Mouse (Mus musculus): ENCODE results near the gene Atp5j. TPM values are rescaled to one million over a fixed set of nuclear protein-coding genes. Genes with fewer than 3 reads are reported as not detected.

Gene Atp5j
- total and polyA plus RNA-seq, 3 experiments = 665 to 1,909 (median 1,617) TPM

DNA sequence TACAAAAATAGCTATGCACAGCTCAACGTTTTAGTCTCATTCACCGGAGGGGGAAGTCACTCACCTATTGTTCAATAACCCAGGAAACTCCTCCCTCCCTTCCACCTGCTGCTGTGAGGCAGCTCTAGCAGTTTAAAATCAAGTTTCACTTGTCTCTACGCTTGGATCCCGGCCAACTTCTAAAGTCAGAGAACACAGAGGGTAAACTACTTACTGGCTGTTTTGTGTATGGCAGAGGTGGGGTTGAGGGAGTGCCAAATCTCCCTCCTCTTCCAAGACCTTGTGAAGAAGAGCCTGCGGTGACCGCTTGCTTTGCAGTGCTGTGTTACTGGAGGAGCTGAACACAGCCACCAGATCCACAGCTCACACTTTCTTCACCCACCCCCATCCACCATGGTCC lies 10.4 kb downstream of the Atp5j start:
- WGBS = 25% methylated on average over 6 of the region's 6 CpGs
- TF ChIP-seq POLR2A (IDR thresholded peaks at IDR 0.05; ENCODE audit: insufficient read depth, low read depth, low read length) (peak; percentile 72), EP300 (IDR thresholded peaks at IDR 0.05; ENCODE audit: insufficient read depth, low read depth, low read length) (peak; percentile 98), CTCF (IDR thresholded peaks at IDR 0.05) (no peak)
- intact Hi-C loops (cut with DNase I) = loop anchor here (2.0 kb wide), 1 partner anchor 22 kb away; no protein-coding TSS in a partner anchor
- Histone ChIP-seq H3K79me2 (replicated peaks; ENCODE audit: control insufficient read depth, insufficient read depth, low read length) (no peaks in the 10 kb centered on the region), H3K4me1 (ENCODE audit: control insufficient read depth, insufficient read depth, low read length) (peaks cover 13% of the 10 kb centered on the region), H3K36me3 (ENCODE audit: control insufficient read depth, insufficient read depth, low read length) (peaks cover 58% of the 10 kb centered on the region), H3K27me3 (ENCODE audit: control insufficient read depth, insufficient read depth, low read length) (no peaks in the 10 kb centered on the region), H3K9ac (ENCODE audit: low read depth, low read length) (no peak overlapping the region), H3K4me3 (no peak overlapping the region), H3K27ac (peak overlapping the region; percentile 76)
- peak; percentile 58 to 77 for DNase-seq

GRCm38 (mm10) chr16:84817423-84817822 lies 18.0 kb downstream of the Atp5j start:
- intact Hi-C loops (cut with DNase I) = loop anchor here (1.0 kb wide), 2 partner anchors 42 to 82 kb away; partner anchors contain the start of gene Mrpl39
- TF ChIP-seq EP300 (IDR thresholded peaks at IDR 0.05; ENCODE audit: insufficient read depth, low read depth, low read length) = no peak
- TF ChIP-seq CTCF (IDR thresholded peaks at IDR 0.05) = peak; percentile 90
- DNase-seq = no peak
- H3K36me3 ChIP-seq (ENCODE audit: control insufficient read depth, insufficient read depth, low read length) = peaks cover 10% of the 10 kb centered on the region
- H3K4me1 ChIP-seq (ENCODE audit: control insufficient read depth, insufficient read depth, low read length) = peaks cover 3% of the 10 kb centered on the region
- no peaks in the 10 kb centered on the region for H3K79me2 ChIP-seq (replicated peaks; ENCODE audit: control insufficient read depth, insufficient read depth, low read length)
- H3K4me3 ChIP-seq = no peak overlapping the region
- no peak overlapping the region for H3K9ac ChIP-seq (ENCODE audit: low read depth, low read length)
- H3K27me3 ChIP-seq (ENCODE audit: control insufficient read depth, insufficient read depth, low read length) = no peaks in the 10 kb centered on the region
- H3K27ac ChIP-seq = 0 out of 2 replicates have a peak overlapping the region, but pooled peaks have one; percentile 8
- WGBS = 31% methylated on average over 7 of the region's 7 CpGs

- TF ChIP-seq CTCF (IDR thresholded peaks at IDR 0.05) = no peak
- TF ChIP-seq EP300 (IDR thresholded peaks at IDR 0.05; ENCODE audit: insufficient read depth, low read depth, low read length) = no peak
- TF ChIP-seq POLR2A (IDR thresholded peaks at IDR 0.05; ENCODE audit: insufficient read depth, low read depth, low read length) = no peak
Observed at GRCm38 (mm10) chr16:84814511-84814910, 20.9 kb downstream of the Atp5j start.

GRCm38 (mm10) chr16:84813852-84814251 lies 21.6 kb downstream of the Atp5j start:
- DNase-seq = no peak
- TF ChIP-seq POLR2A (IDR thresholded peaks at IDR 0.05; ENCODE audit: insufficient read depth, low read depth, low read length) (no peak), CTCF (IDR thresholded peaks at IDR 0.05) (no peak), EP300 (IDR thresholded peaks at IDR 0.05; ENCODE audit: insufficient read depth, low read depth, low read length) (no peak)
- Histone ChIP-seq H3K36me3 (ENCODE audit: control insufficient read depth, insufficient read depth, low read length) (peaks cover 33% of the 10 kb centered on the region), H3K27me3 (ENCODE audit: control insufficient read depth, insufficient read depth, low read length) (no peaks in the 10 kb centered on the region), H3K9ac (ENCODE audit: low read depth, low read length) (no peak overlapping the region), H3K4me3 (no peak overlapping the region), H3K27ac (no peak overlapping the region), H3K4me1 (ENCODE audit: control insufficient read depth, insufficient read depth, low read length) (peaks cover 9% of the 10 kb centered on the region), H3K79me2 (replicated peaks; ENCODE audit: control insufficient read depth, insufficient read depth, low read length) (no peaks in the 10 kb centered on the region)
- 79% methylated on average over 8 of the region's 8 CpGs for WGBS
- intact Hi-C loops (cut with DNase I) = no loop called here

More at GRCm38 (mm10) chr16:84814511-84814910, 20.9 kb downstream of the Atp5j start:
- Histone ChIP-seq H3K36me3 (ENCODE audit: control insufficient read depth, insufficient read depth, low read length) (peaks cover 33% of the 10 kb centered on the region), H3K27me3 (ENCODE audit: control insufficient read depth, insufficient read depth, low read length) (no peaks in the 10 kb centered on the region), H3K9ac (ENCODE audit: low read depth, low read length) (no peak overlapping the region), H3K27ac (no peak overlapping the region), H3K4me3 (no peak overlapping the region), H3K79me2 (replicated peaks; ENCODE audit: control insufficient read depth, insufficient read depth, low read length) (no peaks in the 10 kb centered on the region), H3K4me1 (ENCODE audit: control insufficient read depth, insufficient read depth, low read length) (peaks cover 9% of the 10 kb centered on the region)
- 59% methylated on average over 8 of the region's 8 CpGs for WGBS
- intact Hi-C loops (cut with DNase I) = no loop called here
- DNase-seq = no peak

DNA sequence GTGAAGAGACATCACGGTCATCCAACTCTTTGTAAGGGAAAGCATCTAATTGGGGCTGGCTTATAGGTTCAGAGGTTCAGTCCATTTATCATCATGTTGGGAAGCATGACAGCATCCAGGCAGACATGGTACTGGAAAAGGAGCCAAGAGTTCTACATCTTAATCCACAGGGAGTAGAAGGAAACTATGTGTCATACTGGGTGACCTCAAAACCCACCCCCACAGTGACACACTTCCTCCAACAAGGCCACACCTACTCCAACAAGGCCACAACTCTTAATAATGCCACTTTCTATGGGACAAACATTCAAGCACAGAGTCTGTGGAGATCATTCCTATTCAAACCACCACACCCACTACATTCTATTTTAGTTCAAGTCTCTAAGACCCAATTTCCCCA lies 25.2 kb downstream of the Atp5j start:
- Histone ChIP-seq H3K27me3 (ENCODE audit: control insufficient read depth, insufficient read depth, low read length) (no peaks in the 10 kb centered on the region), H3K27ac (peak overlapping the region; percentile 77), H3K9ac (ENCODE audit: low read depth, low read length) (no peak overlapping the region), H3K36me3 (ENCODE audit: control insufficient read depth, insufficient read depth, low read length) (peaks cover 44% of the 10 kb centered on the region), H3K4me3 (no peak overlapping the region), H3K4me1 (ENCODE audit: control insufficient read depth, insufficient read depth, low read length) (peaks cover 8% of the 10 kb centered on the region), H3K79me2 (replicated peaks; ENCODE audit: control insufficient read depth, insufficient read depth, low read length) (no peaks in the 10 kb centered on the region)
- TF ChIP-seq EP300 (IDR thresholded peaks at IDR 0.05; ENCODE audit: insufficient read depth, low read depth, low read length) (0 out of 2 replicates have a peak, but pooled peaks have one; percentile 24), CTCF (IDR thresholded peaks at IDR 0.05) (no peak)
- intact Hi-C loops (cut with DNase I) = no loop called here
- no peak for DNase-seq
- 61% methylated on average over 1 of the region's 1 CpGs for WGBS

DNA sequence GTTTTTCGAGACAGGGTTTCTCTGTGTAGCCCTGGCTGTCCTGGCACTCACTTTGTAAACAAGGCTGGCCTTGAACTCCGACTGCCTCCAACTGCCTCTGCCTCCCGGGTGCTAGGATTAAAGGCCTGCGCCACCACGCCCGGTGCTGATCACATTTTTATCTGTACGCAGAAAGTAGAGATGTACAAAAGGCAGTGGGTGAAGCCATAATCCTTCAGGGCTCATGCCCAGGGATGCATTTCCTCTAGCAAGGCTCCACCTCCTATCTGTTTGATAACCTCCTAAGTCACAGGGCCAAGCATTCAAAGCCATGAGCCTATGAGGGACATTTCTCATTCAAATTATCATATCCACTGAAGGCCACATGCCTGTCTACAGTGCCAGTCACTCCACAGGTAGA lies 27.6 kb downstream of the Atp5j start:
- Histone ChIP-seq H3K27ac (peak overlapping the region; percentile 51), H3K4me1 (ENCODE audit: control insufficient read depth, insufficient read depth, low read length) (peaks cover 12% of the 10 kb centered on the region), H3K27me3 (ENCODE audit: control insufficient read depth, insufficient read depth, low read length) (no peaks in the 10 kb centered on the region), H3K79me2 (replicated peaks; ENCODE audit: control insufficient read depth, insufficient read depth, low read length) (no peaks in the 10 kb centered on the region), H3K4me3 (no peak overlapping the region), H3K9ac (ENCODE audit: low read depth, low read length) (no peak overlapping the region), H3K36me3 (ENCODE audit: control insufficient read depth, insufficient read depth, low read length) (peaks cover 58% of the 10 kb centered on the region)
- WGBS = 93% methylated on average over 7 of the region's 7 CpGs
- TF ChIP-seq EP300 (IDR thresholded peaks at IDR 0.05; ENCODE audit: insufficient read depth, low read depth, low read length) = no peak
- TF ChIP-seq CTCF (IDR thresholded peaks at IDR 0.05) = no peak
- no peak for TF ChIP-seq POLR2A (IDR thresholded peaks at IDR 0.05; ENCODE audit: insufficient read depth, low read depth, low read length)
- intact Hi-C loops (cut with DNase I) = no loop called here
- no peak for DNase-seq
